Mouse (Mus musculus): ENCODE results near the gene Idh2. TPM values are rescaled to one million over a fixed set of nuclear protein-coding genes. Genes with fewer than 3 reads are reported as not detected.

Idh2 gene
- total RNA-seq, 2 experiments from 2014 or later: 24.5 to 31.3 TPM

- ATAC-seq (replicated peaks; ENCODE audit: low FRiP score, poor library complexity, severe bottlenecking): no peak
Measured at GRCm38 (mm10) chr7:80129278-80129677, 14.1 kb upstream of the Idh2 start.

GRCm38 (mm10) chr7:80123672-80124071 lies 8.5 kb upstream of the Idh2 start:
- ATAC-seq (replicated peaks; ENCODE audit: low FRiP score, poor library complexity, severe bottlenecking): no peak

DNA sequence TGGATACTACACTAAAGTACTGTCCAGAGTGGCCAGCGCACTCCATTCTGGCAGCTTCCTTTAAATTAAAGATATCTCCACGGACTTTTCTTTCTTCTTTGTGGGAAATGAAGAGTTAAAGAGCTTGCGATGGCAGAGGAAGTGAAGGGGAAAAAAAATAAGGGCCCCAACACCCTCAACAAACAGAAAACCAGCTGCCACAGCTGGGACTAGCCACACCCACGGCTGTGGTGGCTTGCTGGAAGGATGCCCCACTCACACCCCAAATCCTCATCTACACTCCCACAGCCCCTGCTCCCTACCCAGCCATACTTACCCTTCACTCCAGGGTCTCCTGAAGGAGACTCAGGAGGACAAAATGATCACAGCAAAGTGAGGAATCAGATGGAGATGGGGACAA lies 7.9 kb upstream of the Idh2 start:
- ATAC-seq (replicated peaks; ENCODE audit: low FRiP score, poor library complexity, severe bottlenecking): no peak

GRCm38 (mm10) chr7:80121083-80121482 lies 5.9 kb upstream of the Idh2 start:
- no peak for ATAC-seq (replicated peaks; ENCODE audit: low FRiP score, poor library complexity, severe bottlenecking)

- ATAC-seq (replicated peaks; ENCODE audit: low FRiP score, poor library complexity, severe bottlenecking): no peak
Measured at GRCm38 (mm10) chr7:80119198-80119597, 4.0 kb upstream of the Idh2 start.

DNA sequence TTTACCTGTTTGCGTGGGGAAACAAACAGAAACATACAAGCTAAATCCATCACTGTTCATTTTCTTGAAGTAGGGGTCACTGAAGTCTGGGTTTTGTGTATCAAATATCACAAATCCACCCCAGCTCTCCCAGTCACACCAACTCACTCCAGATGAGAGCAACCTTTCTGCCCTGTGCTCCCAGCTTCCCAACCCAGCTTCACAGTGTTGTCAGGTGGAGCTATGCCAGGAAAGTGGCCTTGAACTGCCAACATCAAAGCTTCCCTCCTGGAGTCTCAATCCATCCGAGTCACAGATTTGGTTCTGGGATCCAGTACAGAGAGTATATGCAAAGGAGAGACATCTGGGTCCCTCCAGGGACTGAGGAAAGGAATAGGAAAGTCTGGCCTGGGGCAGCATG lies 966 bp upstream of the Idh2 start:
- no peak for ATAC-seq (replicated peaks; ENCODE audit: low FRiP score, poor library complexity, severe bottlenecking)

- 0 out of 2 replicates have a peak, but pooled peaks have one; percentile 19 for ATAC-seq (replicated peaks; ENCODE audit: low FRiP score, poor library complexity, severe bottlenecking)
Measured at GRCm38 (mm10) chr7:80114451-80115223, 555 bp downstream of the Idh2 start.

DNA sequence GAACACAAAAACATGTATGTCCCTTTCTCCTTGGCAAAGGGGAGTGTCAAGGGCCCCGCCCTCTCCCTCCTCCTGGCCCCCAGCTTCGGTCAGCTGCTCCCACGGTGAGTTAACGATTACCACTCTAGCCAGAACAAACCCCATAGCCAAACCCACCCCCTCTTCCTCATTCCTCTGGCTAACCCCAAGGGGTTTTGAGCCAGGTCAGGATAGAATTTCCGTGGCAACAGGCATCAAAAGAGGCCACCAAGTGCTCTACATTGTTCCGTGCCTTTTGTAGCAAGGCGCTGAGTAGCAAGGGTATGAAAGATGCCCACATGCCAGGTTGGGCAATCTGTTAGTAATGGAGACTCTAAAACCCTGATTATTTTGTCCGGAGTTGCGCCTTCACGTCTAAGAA lies 1.2 kb downstream of the Idh2 start:
- no peak for ATAC-seq (replicated peaks; ENCODE audit: low FRiP score, poor library complexity, severe bottlenecking)

GRCm38 (mm10) chr7:80111066-80112045 lies 3.8 kb downstream of the Idh2 start:
- no peak for ATAC-seq (replicated peaks; ENCODE audit: low FRiP score, poor library complexity, severe bottlenecking)

- ATAC-seq (replicated peaks; ENCODE audit: low FRiP score, poor library complexity, severe bottlenecking): no peak
Measured at GRCm38 (mm10) chr7:80106441-80106840, 8.8 kb downstream of the Idh2 start.

- no peak for ATAC-seq (replicated peaks; ENCODE audit: low FRiP score, poor library complexity, severe bottlenecking)
Measured at GRCm38 (mm10) chr7:80105637-80106390, 9.4 kb downstream of the Idh2 start.

DNA sequence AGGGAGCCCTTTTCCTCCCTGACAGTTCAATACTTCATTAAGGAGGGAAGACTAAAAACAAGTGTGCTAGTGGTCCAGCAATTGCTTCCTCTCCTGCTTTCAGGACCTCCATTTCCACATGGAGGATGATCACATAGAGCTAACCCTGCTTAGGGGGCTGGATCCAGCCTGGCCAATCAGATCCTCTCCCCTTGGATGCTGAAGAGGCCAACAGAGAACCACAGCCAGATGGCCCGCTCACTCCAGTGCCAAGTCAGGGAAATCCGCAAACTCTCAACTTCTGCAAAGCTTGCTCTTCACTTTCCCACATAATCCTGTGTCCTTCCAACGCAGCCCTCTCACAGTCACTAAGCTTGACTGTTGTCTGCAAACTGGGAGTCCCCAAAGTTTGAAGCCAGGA lies 11.9 kb downstream of the Idh2 start:
- no peak for ATAC-seq (replicated peaks; ENCODE audit: low FRiP score, poor library complexity, severe bottlenecking)

- ATAC-seq (replicated peaks; ENCODE audit: low FRiP score, poor library complexity, severe bottlenecking): no peak
Measured at GRCm38 (mm10) chr7:80098389-80098976, 16.7 kb downstream of the Idh2 start.

GRCm38 (mm10) chr7:80095598-80096309 lies 19.4 kb downstream of the Idh2 start:
- no peak for ATAC-seq (replicated peaks; ENCODE audit: low FRiP score, poor library complexity, severe bottlenecking)

GRCm38 (mm10) chr7:80094481-80094880 lies 20.7 kb downstream of the Idh2 start:
- ATAC-seq (replicated peaks; ENCODE audit: low FRiP score, poor library complexity, severe bottlenecking): no peak

DNA sequence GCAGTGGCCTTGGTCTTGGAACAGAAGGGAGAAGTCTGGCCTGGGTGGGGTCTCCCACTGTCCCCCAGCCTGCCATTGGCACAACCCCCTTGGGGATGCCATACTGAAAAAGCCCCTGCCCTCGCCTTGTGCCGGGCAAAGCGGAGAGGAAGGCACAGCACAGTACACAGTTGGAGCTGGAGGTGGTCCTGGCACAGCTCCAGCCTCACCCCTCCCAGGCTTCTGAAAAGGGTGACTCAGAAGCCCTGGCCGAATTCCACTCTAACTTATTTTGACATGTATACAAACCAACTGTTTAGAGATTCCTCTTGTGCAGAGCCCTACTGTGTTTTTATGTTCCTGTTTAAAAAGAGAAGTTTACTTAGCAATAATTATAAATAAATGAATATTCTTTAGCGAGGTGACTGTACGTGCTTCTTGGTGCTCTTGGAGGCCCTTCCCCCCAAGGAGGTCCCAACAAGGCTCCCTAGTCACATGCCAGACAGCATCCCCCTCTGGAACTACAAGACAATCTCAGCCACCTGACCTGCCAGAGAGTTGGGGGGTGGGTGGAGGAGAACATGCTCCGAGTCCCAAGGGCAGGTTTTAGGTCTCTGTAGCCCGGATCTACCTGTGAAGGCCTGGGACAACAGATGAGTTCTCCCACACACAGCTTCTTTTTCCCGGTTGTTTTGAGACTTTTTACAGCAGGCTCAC lies 22.7 kb downstream of the Idh2 start:
- no peak for ATAC-seq (replicated peaks; ENCODE audit: low FRiP score, poor library complexity, severe bottlenecking)

- no peak for ATAC-seq (replicated peaks; ENCODE audit: low FRiP score, poor library complexity, severe bottlenecking)
Measured at GRCm38 (mm10) chr7:80091866-80092210, 23.4 kb downstream of the Idh2 start.

DNA sequence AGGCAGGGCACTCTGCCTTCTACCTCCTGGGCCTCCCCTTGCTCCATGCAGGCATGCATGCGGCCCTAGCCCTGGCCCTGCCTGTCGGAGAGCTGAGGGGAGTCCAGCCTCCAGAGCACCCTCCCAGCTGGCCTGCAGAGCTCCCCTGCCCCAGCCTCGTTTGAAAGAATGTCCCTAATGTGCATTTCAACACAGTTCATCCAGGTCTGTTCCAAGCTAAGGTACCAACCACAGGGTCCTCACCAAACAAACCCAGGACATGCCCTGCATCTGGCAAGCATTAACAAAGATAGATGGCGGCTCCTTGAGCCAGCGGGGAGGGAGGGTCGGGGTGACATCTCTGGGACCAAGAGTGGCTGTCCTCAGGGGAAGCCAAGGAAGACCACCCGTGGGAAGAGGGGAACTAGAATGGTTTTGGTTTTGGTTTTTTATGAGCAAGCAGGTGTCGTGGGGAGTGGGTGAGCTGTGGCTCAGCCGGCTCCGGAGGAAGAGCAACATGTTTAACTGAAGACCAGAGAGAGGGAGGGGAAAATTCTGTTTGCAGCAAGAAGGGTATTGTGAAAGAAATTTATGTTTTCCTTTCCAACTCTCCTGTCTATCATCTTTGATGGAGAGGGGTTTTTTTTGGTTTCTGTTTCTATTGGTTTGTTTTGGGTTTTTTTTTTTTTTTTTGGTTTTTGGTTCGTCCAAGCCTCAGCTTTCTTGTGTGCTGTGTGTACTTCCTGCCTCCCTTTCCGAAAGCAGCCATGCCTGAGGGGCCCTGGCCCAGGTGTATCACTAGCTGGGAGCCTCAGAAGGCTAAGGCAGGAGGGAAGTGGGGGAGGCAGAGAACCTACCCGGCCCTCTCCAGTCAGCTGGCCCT lies 24.0 kb downstream of the Idh2 start:
- no peak for ATAC-seq (replicated peaks; ENCODE audit: low FRiP score, poor library complexity, severe bottlenecking)
